Mouse (Mus musculus): Measurements from ENCODE around the gene Aatk.

Gene Aatk

DNA sequence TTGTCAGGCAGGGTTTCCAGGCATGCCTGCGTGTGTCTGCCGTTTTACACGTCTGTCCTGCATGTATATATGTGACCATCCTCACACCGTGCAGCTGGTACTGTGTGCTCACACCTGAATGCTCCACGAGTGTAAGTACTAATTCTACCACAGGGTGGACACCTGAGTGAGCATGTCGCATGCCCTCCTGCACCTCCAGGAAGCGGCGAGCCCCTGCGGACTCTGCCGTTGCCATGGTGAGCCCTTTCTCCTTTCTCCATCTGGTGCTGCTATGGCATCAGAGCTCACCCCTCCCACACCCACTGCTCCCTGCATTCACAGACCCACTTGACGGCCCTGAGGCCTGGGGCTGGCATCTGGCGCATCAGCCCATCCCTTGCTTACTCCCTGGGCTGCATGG, 24.1 kb downstream of the Aatk start:
- DNase-seq (ENCODE audit: low read depth, low spot score) = no peak

- DNase-seq (ENCODE audit: low read depth, low spot score) = no peak
These were observed 24.8 kb downstream of the Aatk start for GRCm38 (mm10) chr11:120022216-120022615.

DNA sequence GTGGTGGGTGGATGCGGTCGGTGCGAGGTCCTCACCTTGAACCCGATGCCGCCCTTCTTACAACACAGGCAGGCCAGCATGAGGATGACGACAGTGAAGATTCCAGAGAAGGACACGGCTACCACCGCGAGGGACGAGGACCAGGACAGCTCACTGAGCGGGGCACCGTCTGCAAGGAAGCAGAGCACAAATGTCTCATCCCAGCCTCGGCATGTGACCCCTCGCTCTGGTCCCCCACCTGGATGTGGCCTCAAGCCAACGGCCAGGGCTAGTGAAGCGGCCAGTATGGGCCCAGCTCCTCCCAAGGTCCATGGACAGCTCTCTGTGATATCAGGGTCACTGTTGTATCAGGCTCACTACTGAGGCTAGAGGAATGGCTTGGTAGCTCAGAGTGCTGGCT, 25.6 kb downstream of the Aatk start:
- no peak for DNase-seq (ENCODE audit: low read depth, low spot score)

- DNase-seq (ENCODE audit: low read depth, low spot score) = no peak
These were observed 27.2 kb downstream of the Aatk start for GRCm38 (mm10) chr11:120019542-120020440.

DNA sequence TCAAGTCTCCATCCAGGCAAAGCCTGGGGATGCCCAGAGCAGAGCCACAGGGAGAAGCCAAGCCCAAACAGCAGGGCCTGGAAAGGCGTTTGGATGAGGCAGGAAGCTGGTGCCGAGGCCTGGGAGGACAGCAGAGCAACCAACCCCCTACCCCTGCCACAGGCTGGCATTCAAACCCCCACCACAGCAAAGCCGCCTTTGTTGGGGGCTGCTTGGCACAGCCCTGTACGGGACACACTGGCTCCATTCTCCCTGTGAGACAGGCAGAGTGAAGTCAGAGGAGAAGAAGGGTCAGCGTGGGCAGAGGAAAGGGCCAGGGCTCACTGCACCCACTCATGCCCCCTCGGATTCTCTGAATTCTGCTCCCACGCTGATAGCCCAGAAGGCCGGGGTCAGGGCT, 30.0 kb downstream of the Aatk start:
- DNase-seq (ENCODE audit: low read depth, low spot score) = no peak

DNA sequence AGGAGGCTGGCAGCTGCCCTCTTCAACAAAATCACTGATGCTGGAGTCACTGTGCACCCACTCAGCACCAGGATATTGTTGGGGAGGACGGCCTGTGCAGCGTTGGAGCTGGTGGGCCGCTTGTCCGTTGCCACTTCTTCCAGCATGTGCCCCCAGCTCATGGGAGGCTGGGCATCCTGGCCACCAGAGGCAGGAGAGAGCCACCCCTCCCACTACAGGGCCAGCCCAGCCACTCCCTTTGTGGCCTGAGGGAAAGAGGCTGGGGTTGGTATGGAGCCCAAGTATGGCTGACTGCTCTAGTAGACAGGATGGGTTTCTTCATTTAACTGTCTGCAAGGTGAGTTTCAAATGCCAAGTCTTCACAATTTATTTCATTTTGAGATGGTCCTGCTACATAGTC, 32.2 kb downstream of the Aatk start:
- DNase-seq (ENCODE audit: low read depth, low spot score) = no peak

DNA sequence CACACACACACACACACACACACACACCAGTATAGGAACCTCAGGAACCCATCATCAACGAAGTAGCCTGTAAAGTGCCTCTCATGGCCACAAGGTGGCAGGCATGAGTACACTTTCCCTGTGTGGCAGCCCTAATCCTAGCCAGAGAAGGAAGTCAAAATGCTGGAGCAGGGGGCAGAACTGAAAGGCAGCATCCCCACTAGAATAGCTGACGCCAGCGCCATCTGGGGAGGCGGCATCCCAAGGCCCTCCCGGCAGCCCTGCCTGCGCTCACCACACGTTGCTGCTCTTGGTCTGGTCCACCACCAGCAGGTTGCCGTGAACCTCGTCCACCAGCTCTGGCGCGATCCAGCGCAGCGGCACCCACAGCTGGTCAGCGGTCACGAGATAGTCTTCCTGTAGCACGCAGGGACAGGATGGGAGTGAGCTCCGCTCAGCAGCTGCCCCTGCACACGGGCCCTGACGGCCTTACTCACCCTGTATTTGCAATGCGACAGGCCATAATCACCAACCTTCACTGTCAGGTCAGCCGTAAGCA, 33.7 kb downstream of the Aatk start:
- peak; percentile 92 for DNase-seq (ENCODE audit: low read depth, low spot score)

DNA sequence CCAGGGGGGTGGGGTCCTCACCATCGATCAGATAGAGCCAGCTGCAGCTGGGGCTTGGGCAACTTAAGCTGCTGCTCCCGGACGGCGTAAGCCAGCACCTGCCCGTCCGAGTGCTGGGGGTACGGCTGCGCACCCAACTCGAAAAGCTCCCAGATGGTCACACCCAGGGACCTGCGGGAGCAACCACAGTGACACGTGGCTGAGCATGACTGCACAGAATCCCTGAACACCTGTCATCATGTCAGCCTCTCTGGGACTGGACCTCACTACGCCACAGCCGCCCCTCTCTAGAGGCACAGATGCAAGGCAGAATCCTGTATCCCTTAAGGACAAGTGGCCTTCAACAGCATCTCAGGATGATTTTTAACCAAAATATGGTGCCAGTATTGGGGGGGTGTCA, 34.3 kb downstream of the Aatk start:
- DNase-seq (ENCODE audit: low read depth, low spot score) = no peak

- no peak for DNase-seq (ENCODE audit: low read depth, low spot score)
These were observed 35.0 kb downstream of the Aatk start for GRCm38 (mm10) chr11:120011761-120012560.

DNA sequence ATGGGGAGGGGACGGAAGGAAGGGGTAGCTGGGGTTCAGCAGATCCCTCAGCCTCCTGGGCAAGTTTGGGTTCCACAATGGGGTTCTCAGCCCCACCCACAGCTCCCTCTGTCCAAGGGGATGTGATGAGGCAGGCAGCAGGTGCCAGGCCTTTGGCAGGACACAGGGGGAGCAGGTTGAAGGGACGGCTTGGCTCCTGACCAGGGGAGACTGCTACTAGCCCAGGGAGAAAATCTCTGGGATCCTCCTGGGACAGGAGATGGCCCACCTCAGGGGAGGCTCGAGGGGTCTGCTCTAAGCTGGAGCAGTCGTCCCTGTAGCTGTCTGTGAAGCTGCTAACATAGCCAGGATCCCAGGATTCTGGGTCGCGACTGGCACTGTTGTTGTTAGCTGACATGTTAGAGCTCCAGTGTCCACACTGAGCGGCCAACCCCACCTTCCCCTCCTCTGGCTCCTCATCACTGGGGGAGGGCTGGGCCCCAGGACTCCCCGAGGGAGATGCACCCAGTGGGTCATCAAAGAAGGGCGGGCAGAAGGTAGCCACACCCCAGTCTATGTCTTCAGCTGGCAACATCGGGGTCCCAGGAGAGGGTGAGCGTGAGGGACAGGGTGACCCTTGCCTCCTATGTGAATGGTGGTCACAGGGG, 35.7 kb downstream of the Aatk start:
- DNase-seq (ENCODE audit: low read depth, low spot score) = no peak

GRCm38 (mm10) chr11:120009937-120010336, 37.0 kb downstream of the Aatk start:
- no peak for DNase-seq (ENCODE audit: low read depth, low spot score)

GRCm38 (mm10) chr11:120008956-120009355, 38.0 kb downstream of the Aatk start:
- DNase-seq (ENCODE audit: low read depth, low spot score) = no peak

- no peak for DNase-seq (ENCODE audit: low read depth, low spot score)
These were observed 38.5 kb downstream of the Aatk start for GRCm38 (mm10) chr11:120008501-120008900.

- no peak for DNase-seq (ENCODE audit: low read depth, low spot score)
These were observed 39.4 kb downstream of the Aatk start for GRCm38 (mm10) chr11:120007496-120008080.

DNA sequence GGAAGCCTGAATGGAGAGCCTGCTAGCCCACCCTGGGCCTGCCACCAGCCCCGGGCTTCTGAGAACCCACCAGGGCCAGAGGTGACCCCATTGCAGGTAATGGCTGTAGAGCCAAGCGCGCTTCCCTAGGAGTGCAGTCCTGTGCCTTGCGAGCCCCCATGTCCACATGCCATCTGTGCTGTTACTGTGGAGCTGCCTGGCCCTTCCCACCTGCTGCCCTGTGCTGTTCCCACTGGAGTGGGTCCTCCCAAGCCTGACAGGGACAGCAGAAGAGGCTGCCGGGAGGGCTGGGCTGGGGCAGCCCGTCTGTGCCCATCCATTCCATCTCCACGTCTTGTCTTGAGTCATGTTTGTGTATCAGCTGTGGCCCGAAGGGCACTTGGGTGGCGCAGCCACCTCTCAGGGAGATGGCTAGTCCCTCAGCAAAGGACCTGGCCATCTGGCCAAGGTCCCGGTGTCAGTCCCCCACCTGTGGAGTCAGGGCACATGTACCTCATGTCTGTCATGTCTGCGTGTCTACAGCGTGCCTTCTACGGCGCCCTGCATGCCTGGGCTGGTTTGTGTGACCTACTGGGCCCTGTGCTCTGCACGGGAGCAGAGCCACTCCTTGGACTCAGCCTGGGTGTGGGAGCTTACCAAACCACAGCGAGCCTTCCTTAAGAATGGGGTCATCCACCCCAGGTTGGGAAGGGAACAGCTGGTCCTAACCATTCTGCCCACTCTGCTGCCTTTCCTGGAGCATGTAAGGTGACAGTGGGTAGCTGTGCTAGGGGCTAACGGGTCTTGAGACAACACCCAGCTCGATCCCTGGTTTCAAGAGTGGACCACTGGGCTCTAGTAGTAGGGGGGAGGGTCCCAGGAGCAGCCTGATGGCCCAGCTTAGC, 41.3 kb downstream of the Aatk start:
- no peak for DNase-seq (ENCODE audit: low read depth, low spot score)

DNA sequence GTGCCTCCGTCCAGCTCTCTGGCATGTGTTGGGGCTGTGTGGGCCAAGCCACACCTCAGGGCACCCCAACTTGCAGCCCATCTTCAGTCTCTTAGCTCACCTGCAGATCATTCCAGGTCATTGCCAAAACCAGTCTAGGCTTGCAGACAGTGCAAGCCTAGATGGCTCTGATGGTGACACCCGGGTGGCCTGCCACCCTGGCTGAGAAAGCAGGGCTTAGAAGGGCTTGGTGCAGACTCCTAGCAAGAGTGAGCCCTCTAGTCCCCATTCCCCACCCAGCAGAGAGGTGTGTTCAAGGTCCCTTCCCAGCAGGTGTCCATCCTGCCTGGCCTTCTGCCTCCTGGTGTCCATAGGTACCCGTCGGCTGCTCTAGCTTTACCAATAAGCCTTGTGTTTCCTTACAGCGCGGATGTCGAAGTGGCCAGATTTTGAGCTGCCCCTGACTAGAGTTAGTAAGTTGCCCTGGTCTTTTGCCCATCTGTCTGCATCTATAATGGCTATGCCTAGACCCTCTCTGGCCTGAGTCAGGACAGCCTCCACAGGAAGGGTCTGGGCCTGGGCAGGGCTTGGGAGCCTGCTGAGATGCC, 44.2 kb downstream of the Aatk start:
- DNase-seq (ENCODE audit: low read depth, low spot score) = no peak

GRCm38 (mm10) chr11:120002041-120002440, 44.9 kb downstream of the Aatk start:
- no peak for DNase-seq (ENCODE audit: low read depth, low spot score)

- DNase-seq (ENCODE audit: low read depth, low spot score) = no peak
These were observed 49.6 kb downstream of the Aatk start for GRCm38 (mm10) chr11:119997351-119997750.

DNA sequence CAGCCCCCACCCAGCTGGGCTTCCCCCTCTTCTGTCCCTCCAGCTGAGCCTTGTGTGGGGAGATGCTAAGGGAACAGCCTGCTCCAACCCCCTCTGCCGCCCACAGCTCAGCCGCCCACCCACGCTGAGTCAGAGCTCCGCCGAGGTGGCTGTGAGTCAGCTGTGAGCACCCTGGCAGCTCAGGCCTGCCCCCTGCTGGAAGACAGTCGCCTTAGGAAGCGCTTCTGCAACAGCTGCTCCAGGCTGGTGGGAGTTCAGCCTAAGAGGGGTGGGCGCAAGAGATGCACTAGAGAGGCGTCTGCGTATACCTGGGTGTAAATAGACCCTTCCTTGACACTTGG, 55.7 kb downstream of the Aatk start:
- peak; percentile 76 for DNase-seq (ENCODE audit: low read depth, low spot score)

GRCm38 (mm10) chr11:119990658-119991337, 56.2 kb downstream of the Aatk start:
- DNase-seq (ENCODE audit: low read depth, low spot score) = no peak

Measured in WW6 (cell line).